Mouse (Mus musculus) adipocyte (in vitro differentiated cells): ENCODE data around the gene Rho.

Source experiments
- DNase-seq: peaks from one replicate; pipeline ENCODE4 v3.0.0-alpha.2; 2016; ENCODE audit warnings: low spot score

The Rho gene

GRCm38 (mm10) chr6:115931639-115932038, at the start of gene Rho:
Gene Rho (plus strand): TSS chr6:115931748.
- DNase-seq, result no peak

DNA sequence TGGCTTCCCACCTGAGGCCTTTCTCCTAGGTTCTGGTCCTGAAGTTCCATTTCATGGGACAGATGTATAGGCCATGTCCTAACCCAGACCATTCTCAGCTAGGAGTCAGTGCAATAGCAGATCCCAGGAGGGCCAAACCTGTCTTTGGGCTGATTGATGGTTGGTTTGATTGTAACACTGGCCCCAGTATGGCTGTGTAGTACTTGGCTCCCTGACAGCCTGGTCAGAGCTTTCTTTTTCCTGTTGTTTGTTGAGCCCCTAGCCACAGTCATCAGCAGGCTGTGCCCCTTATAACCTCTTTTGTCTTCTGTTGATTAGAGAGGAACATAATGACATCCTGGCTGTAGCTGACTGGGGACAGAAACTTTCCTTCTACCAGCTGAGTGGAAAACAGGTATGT, 47.5 kb upstream of the Rho start:
- peak; percentile 65 for DNase-seq

DNA sequence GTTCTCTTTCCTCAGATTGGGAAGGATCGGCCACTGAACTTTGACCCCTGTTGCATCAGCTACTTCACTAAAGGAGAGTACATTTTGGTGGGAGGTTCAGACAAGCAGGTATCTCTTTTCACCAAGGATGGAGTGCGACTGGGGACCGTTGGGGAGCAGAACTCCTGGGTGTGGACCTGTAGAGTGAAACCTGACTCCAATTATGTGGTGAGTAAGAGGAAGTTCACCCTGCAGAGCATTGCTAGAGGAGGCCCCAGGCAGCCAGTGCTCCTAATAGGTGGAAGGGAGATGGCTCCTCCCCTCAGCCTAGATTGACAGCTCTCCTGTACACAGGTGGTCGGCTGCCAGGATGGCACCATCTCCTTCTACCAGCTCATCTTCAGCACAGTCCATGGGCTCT, 44.7 kb upstream of the Rho start:
- no peak for DNase-seq

DNA sequence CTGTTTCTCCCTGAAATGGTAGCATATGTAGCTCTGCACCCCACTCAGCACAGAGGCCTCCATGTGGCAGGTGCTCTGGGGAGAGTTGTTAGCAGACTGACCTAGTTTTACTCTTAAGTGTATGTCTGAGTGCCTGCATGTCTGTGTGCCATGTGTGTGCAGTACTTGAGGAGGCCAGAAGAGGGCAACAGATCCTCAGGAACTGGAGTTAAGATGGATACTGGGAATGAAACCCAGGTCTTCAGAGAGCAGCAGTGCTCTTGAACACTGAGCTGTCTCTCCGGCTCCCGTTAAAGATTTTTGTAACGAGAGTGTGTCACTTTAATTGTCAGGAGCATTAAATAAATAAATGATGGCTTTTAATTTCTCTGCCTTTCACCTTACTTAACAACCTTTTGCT, 43.3 kb upstream of the Rho start:
- no peak for DNase-seq

DNA sequence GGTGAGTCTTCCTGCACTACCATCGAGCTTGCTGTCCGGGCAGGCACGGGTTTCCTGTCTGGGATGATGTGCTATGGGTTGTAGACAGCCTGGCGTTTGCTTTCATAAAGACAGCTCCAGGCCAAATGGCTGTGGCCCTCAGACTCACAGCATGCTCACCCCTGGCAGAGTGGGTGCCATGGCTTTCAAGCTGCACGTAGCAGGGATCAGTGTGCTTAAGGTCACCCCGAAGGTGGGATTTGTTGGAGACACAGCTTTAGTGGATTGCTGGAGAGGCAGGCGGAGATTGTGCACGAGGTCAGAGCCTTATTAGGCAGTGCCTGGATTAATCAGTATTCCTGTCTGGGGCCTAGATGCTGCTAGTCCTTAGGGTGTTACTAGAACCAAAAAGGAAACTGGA, 40.9 kb upstream of the Rho start:
- DNase-seq, result no peak

- no peak for DNase-seq
Observed at GRCm38 (mm10) chr6:115891061-115891460, 40.5 kb upstream of the Rho start.

- DNase-seq, result peak; percentile 80
Observed at GRCm38 (mm10) chr6:115891497-115892061, 40.0 kb upstream of the Rho start.

GRCm38 (mm10) chr6:115892363-115892762, 39.2 kb upstream of the Rho start:
- no peak for DNase-seq

- DNase-seq, result peak; percentile 65
Observed at GRCm38 (mm10) chr6:115896346-115896745, 35.2 kb upstream of the Rho start.

- DNase-seq, result peak; percentile 100
Observed at GRCm38 (mm10) chr6:115897117-115897516, 34.4 kb upstream of the Rho start.

- no peak for DNase-seq
Observed at GRCm38 (mm10) chr6:115897926-115898520, 33.5 kb upstream of the Rho start.

DNA sequence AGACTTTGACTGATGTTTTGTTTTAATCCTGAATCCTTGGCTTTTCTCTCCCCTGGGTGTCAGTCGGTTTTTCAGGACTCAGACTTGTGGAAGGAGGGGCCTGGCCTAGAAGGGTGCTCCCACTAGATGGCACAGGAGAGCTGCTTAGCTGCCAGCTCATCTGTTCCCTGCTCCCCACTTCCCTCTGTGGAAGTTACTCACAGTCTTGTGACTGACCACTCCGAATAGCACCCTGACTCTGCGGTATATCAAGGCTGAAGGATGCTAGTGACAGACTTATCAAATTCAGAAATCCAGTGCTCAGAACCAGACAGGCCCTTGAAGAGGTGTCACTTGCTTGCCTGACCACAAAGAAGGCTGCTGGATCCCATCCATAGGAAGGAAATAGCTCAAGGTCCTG, 30.5 kb upstream of the Rho start:
- peak; percentile 92 for DNase-seq

GRCm38 (mm10) chr6:115901489-115901931, 30.0 kb upstream of the Rho start:
- DNase-seq, result peak; percentile 98

- no peak for DNase-seq
Observed at GRCm38 (mm10) chr6:115902545-115902944, 29.0 kb upstream of the Rho start.

DNA sequence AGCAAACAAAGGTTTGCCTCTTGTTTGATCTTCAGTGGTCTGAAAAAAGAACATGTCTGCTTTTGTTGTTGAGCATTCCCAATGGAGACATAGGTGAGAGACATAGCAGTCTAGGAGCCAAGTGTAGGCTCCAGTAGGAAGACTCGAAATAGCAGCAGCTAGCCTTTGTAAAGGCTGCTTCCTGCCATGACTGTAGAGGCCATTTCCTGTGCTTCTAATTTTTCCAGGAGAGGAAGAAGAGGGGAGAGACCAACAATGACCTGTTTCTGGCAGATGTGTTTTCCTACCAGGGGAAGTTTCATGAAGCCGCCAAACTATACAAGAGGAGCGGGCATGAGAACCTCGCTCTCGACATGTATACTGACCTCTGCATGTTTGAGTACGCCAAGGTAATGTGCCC, 26.0 kb upstream of the Rho start:
- no peak for DNase-seq

DNA sequence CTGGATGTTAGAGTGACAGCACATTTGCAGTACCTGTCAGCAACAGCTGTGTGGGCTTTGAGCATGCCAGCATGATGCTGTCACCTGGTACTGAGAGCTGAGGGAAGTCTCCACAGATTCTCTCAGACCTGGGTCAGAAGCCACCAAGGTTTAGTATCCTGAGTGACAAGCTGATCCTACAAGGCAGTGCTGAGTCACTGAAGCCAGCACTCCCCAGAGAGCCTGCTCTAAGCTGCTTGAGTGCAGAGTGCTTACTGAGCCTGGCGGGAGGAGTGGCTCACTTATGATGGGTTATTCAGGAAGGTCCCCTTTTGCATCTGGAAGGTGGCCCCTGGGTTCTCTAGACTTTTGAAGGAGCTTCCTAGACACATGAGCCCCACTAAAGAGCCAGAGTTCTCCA, 25.1 kb upstream of the Rho start:
- DNase-seq, result no peak

GRCm38 (mm10) chr6:115906871-115907270, 24.7 kb upstream of the Rho start:
- DNase-seq, result no peak

DNA sequence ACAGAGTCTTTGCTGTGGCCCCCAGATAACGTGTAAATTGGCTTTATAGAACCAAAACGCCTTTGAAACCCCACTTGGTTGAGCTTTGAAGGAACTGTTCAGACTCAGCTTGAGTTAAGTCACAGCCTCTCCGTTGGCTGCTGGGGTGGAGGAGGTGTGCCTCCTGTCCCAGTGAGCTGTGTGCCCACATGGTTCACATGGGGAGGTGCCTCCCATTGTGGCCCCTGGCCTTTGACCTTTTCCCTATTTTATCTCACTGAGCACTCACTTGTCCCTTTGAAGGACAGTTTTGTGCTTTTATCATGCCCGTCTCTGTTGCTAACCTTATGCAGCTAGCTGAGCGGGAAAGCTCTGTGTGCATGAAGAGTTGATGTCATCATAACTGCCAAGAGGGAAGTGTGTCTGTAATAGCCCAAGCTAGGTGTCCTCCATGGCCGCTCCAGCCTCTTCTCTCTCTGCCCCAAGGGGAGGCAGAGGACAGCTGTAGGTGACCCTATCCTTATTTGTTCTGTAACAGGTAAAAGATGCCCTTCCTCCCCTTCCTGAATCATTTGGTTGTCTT, 23.0 kb upstream of the Rho start:
- no peak for DNase-seq

DNA sequence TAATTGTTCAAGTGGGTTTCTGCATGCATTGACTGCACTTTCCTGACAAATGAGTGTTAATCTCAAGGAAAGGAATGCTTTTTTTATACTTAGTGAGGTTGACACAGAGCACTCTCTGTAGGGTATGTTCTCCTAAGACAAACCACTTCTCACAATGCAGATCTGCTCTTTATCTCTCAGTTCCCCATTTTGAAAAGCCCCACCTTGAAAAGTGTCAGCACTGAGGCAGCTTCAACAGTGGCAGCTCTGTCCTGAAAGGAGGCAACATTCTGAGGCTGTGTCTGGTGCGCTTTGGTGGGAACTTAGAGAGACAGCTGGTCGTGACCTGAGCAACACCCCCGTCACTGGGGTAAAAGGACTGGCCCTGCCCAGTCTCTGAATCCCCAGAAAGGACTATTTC, 22.5 kb upstream of the Rho start:
- no peak for DNase-seq

DNA sequence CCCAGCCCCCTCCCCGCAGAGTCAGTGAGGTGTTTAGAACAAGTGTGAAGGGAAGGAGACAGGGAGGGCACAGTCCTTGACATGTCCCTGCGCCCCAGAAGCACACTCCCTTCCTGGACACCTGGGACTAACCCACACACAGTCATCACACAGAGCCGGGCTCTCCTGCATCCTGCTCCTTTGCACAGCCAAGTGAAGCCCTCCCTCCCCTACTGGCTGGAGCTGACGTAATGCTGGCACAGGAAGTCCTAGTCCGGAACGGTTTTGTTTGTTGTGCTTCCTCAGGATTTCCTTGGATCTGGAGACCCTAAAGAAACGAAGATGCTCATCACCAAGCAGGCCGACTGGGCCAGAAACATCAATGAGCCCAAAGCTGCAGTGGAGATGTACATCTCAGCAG, 21.6 kb upstream of the Rho start:
- DNase-seq, result no peak

- no peak for DNase-seq
Observed at GRCm38 (mm10) chr6:115911763-115912162, 19.8 kb upstream of the Rho start.

DNA sequence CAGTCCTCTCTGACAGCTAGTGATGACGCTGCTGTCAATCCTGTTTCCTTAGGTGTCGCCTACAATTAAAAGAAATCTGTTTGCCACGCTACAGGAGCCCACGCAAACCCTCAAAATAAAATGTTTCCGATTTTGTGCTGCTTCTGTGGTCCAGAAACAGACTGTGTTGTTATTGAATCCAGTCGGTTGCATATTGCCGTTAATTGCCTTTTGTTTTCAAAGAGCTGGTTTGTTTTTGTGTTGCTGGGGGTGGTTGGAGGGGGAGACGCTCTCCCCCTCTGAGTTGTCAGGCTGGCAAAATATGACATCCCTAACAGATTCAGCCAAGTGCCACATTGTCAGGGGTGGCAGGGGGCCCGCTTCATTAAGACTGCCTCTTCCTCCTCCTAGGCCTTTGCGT, 18.1 kb upstream of the Rho start:
- DNase-seq, result no peak

DNA sequence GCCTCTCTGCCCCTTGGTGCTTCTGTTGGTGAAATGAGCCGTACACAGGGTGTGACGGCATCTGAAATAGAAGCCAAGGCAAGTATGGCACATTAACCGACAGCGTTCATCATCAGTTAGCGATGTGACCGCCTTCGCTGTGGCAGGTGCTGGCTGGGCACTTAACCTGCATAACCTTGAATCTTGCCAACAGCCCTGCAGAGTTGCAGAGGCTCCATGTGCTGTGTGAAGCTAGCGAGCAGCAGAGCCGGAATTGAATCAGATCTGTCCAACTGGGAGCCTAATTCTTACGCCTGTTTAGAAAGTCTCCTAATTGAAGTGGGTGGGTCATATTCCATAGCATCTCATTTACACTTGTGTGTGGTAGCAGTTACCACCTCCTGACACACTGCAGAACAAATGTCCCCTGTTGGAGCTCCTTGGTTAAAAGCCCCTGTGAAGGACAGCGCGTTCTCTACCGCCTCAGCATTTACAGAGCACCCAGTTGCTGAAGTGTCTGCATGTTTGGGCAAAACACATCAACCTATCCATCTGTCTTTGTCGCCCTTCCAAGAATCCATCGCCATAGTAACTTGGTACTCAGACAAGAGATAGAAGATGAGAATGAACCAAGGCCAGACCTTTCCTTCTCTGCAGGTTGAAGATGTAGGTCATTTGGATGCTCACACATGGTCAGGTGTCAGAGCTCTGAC, 16.9 kb upstream of the Rho start:
- DNase-seq, result no peak
